Comparison of ENCODE assay signal across 10 mouse cellular contexts in the genomic region with DNA sequence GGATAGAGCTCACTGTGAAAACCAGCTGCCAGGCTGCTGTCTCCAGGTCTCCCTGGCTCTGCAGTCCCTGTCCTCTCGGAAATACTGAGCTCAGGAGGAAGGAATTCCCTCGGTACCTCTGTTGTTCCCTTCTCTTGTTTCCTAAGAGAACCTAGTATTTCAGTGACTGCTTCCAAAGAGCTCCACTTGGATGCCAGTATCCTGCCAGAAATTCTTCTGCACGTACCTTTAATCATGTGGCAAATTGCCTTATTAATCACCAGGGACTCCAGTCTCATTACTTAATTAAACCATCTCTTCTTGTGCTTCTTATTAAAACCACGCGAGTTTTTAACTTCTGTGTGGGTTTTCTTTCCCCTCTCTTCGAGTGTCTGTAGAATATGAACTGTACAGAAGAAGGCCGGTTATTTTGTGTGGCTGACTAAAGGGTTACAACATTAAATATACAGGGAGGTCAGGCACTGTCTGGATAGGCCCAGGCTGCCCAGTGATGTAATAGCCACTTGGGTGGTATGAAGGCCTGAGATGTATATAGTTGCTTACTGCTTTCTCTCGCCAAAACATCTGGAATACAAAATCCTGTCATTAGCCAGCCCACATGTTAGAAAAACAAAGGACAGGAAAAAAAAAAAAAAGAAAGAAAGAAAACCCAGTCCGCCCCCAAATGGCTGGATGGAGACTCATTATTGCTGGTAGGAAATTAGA.
DNase-seq lines count a peak whose midpoint lies in the region; ATAC-seq and TF ChIP-seq lines count a peak whose summit lies in the region.
"Had no signal": no experiment of that assay in that cellular context is flagged by ENCODE, and none has a peak within 500 bp of the region (broad histone marks: within the 10 kb centered on the region; RNA-seq: fewer than 3 reads in every experiment).

No protein-coding gene starts in this region.

- H3K27me3 ChIP-seq in heart, postnatal 0 days (ENCODE audit: control insufficient read depth, insufficient read depth, low read length): no peaks in the 10 kb centered on the region
- no peaks in the 10 kb centered on the region for H3K27me3 ChIP-seq in midbrain, postnatal 0 days (ENCODE audit: insufficient read depth, low read length)
- 0 out of 2 replicates have a peak, but pooled peaks cover 3% of the 10 kb centered on the region for H3K27me3 ChIP-seq in midbrain, embryonic 13.5 days
- no peaks in the 10 kb centered on the region for H3K27me3 ChIP-seq in intestine, embryonic 14.5 days (replicated peaks; ENCODE audit: control insufficient read depth, insufficient read depth, low read length)
- H3K27me3 ChIP-seq in stomach, postnatal 0 days (ENCODE audit: control insufficient read depth, insufficient read depth, low read length): no peaks in the 10 kb centered on the region
- H3K27me3 ChIP-seq in liver, embryonic 11.5 days (replicated peaks; ENCODE audit: control insufficient read depth, insufficient read depth, low read length): no peaks in the 10 kb centered on the region

- 46% methylated on average over 9 of the region's 9 CpGs for WGBS in heart, postnatal 0 days
- 59% methylated on average over 9 of the region's 9 CpGs for WGBS in midbrain, postnatal 0 days
- 63% methylated on average over 9 of the region's 9 CpGs for WGBS in midbrain, embryonic 13.5 days
- 40% methylated on average over 9 of the region's 9 CpGs for WGBS in intestine, embryonic 14.5 days
- WGBS in stomach, postnatal 0 days: 48% methylated on average over 9 of the region's 9 CpGs
- WGBS in liver, embryonic 11.5 days: 69% methylated on average over 9 of the region's 9 CpGs

- H3K4me2 ChIP-seq in heart, postnatal 0 days (ENCODE audit: low read depth, low read length): no peak overlapping the region
- no peak overlapping the region for H3K4me2 ChIP-seq in midbrain, postnatal 0 days (ENCODE audit: low read depth, low read length, poor library complexity, severe bottlenecking)
- no peak overlapping the region for H3K4me2 ChIP-seq in midbrain, embryonic 13.5 days (replicated peaks)
- H3K4me2 ChIP-seq in intestine, embryonic 14.5 days (ENCODE audit: low read length): 0 out of 2 replicates have a peak overlapping the region, but pooled peaks have one; percentile 2
- H3K4me2 ChIP-seq in stomach, postnatal 0 days (replicated peaks; ENCODE audit: low read depth): no peak overlapping the region
- H3K4me2 ChIP-seq in liver, embryonic 11.5 days: no peak overlapping the region

- no peak overlapping the region for H3K4me3 ChIP-seq in heart, postnatal 0 days (ENCODE audit: low read depth, low read length)
- H3K4me3 ChIP-seq in midbrain, postnatal 0 days (ENCODE audit: low read depth, low read length): no peak overlapping the region
- no peak overlapping the region for H3K4me3 ChIP-seq in midbrain, embryonic 13.5 days (replicated peaks)
- H3K4me3 ChIP-seq in intestine, embryonic 14.5 days (ENCODE audit: low read depth, low read length): no peak overlapping the region
- H3K4me3 ChIP-seq in stomach, postnatal 0 days (ENCODE audit: low read depth, low read length): no peak overlapping the region
- no peak overlapping the region for H3K4me3 ChIP-seq in liver, embryonic 11.5 days (ENCODE audit: low read depth, low read length)

- H3K4me1 ChIP-seq in heart, postnatal 0 days (ENCODE audit: control insufficient read depth, insufficient read depth): peaks cover 20% of the 10 kb centered on the region
- no peaks in the 10 kb centered on the region for H3K4me1 ChIP-seq in midbrain, postnatal 0 days (ENCODE audit: insufficient read depth, low read length)
- H3K4me1 ChIP-seq in midbrain, embryonic 13.5 days (replicated peaks): peaks cover 9% of the 10 kb centered on the region
- peaks cover 19% of the 10 kb centered on the region; the same call in 1 of the 2 replicates for H3K4me1 ChIP-seq in intestine, embryonic 14.5 days (replicated peaks; ENCODE audit: control insufficient read depth, insufficient read depth, low read length)
- no peaks in the 10 kb centered on the region; the same call in none of the 2 replicates for H3K4me1 ChIP-seq in stomach, postnatal 0 days (replicated peaks; ENCODE audit: control insufficient read depth, insufficient read depth)
- H3K4me1 ChIP-seq in liver, embryonic 11.5 days (replicated peaks; ENCODE audit: control insufficient read depth, insufficient read depth, low read length): peaks cover 7% of the 10 kb centered on the region; the same call in 1 of the 2 replicates

- H3K9ac ChIP-seq in heart, postnatal 0 days (replicated peaks; ENCODE audit: low read depth, low read length): no peak overlapping the region
- H3K9ac ChIP-seq in midbrain, postnatal 0 days (replicated peaks; ENCODE audit: low read length, poor library complexity, severe bottlenecking): no peak overlapping the region
- H3K9ac ChIP-seq in midbrain, embryonic 13.5 days (replicated peaks): no peak overlapping the region
- no peak overlapping the region for H3K9ac ChIP-seq in intestine, embryonic 14.5 days (ENCODE audit: low read length)
- H3K9ac ChIP-seq in stomach, postnatal 0 days (ENCODE audit: low read length): no peak overlapping the region
- no peak overlapping the region for H3K9ac ChIP-seq in liver, embryonic 11.5 days (ENCODE audit: low read depth, low read length)

- no peak for DNase-seq in heart, postnatal 0 days (ENCODE audit: low spot score)
- no peak for DNase-seq in heart, postnatal 36 days
- peak; percentile 56 for DNase-seq in midbrain, postnatal 0 days (ENCODE audit: low spot score)
- no peak for DNase-seq in intestine, embryonic 14.5 days (ENCODE audit: low spot score)
- no peak for DNase-seq in stomach, postnatal 0 days (ENCODE audit: low spot score)
- DNase-seq in liver, embryonic 11.5 days (ENCODE audit: low spot score): no peak
- DNase-seq in adrenal gland, postnatal 25 days: no peak
- DNase-seq: thymus, postnatal 36 days had no signal

- TF ChIP-seq CTCF in heart, postnatal 0 days (IDR thresholded peaks at IDR 0.05; ENCODE audit: low read depth): no peak
- TF ChIP-seq CTCF in midbrain, postnatal 0 days (IDR thresholded peaks at IDR 0.05): no peak
- no peak for TF ChIP-seq CTCF in stomach, postnatal 0 days (IDR thresholded peaks at IDR 0.05; ENCODE audit: low read depth)

- no peaks in the 10 kb centered on the region for H3K36me3 ChIP-seq in heart, postnatal 0 days (replicated peaks; ENCODE audit: control insufficient read depth, insufficient read depth, low read length)
- H3K36me3 ChIP-seq in midbrain, postnatal 0 days (ENCODE audit: insufficient read depth, low read length): no peaks in the 10 kb centered on the region
- H3K36me3 ChIP-seq in midbrain, embryonic 13.5 days: no peaks in the 10 kb centered on the region
- H3K36me3 ChIP-seq in intestine, embryonic 14.5 days (ENCODE audit: control insufficient read depth, insufficient read depth, low read length): no peaks in the 10 kb centered on the region
- no peaks in the 10 kb centered on the region for H3K36me3 ChIP-seq in stomach, postnatal 0 days (ENCODE audit: control insufficient read depth, insufficient read depth, low read length)
- no peaks in the 10 kb centered on the region for H3K36me3 ChIP-seq in liver, embryonic 11.5 days (ENCODE audit: control insufficient read depth, insufficient read depth, low read length)

- intact Hi-C loops in heart, postnatal 36 days (cut with DNase I): no loop called here

- ATAC-seq in heart, postnatal 0 days (ENCODE audit: insufficient read depth, low read depth): peak; percentile 45; the same call in 1 of the 2 replicates
- ATAC-seq in midbrain, postnatal 0 days (ENCODE audit: low FRiP score): no peak
- ATAC-seq in midbrain, embryonic 13.5 days: no peak
- ATAC-seq in intestine, embryonic 14.5 days (replicated peaks; ENCODE audit: low FRiP score, low TSS enrichment, low read depth): 0 out of 2 replicates have a peak, but pooled peaks have one; percentile 36
- ATAC-seq in stomach, postnatal 0 days (ENCODE audit: low FRiP score, low TSS enrichment): peak; percentile 72; the same call in 1 of the 2 replicates
- ATAC-seq in liver, embryonic 11.5 days (replicated peaks; ENCODE audit: low FRiP score): no peak
- ATAC-seq: activated CD4-positive, CD25-positive, alpha-beta regulatory T cell, adult 4 months had no signal

- no peaks in the 10 kb centered on the region for H3K9me3 ChIP-seq in heart, postnatal 0 days (replicated peaks; ENCODE audit: control insufficient read depth, low read length)
- H3K9me3 ChIP-seq in midbrain, postnatal 0 days (ENCODE audit: low read length): no peaks in the 10 kb centered on the region
- H3K9me3 ChIP-seq in midbrain, embryonic 13.5 days: no peaks in the 10 kb centered on the region
- H3K9me3 ChIP-seq in intestine, embryonic 14.5 days (ENCODE audit: control insufficient read depth, low read length): no peaks in the 10 kb centered on the region
- no peaks in the 10 kb centered on the region for H3K9me3 ChIP-seq in stomach, postnatal 0 days (ENCODE audit: control insufficient read depth, low read length)
- H3K9me3 ChIP-seq in liver, embryonic 11.5 days (ENCODE audit: control insufficient read depth, low read length): no peaks in the 10 kb centered on the region

- peak overlapping the region; percentile 28; the same call in 1 of the 2 replicates for H3K27ac ChIP-seq in heart, postnatal 0 days (ENCODE audit: low read depth)
- H3K27ac ChIP-seq in midbrain, postnatal 0 days (ENCODE audit: low read depth, low read length): no peak overlapping the region
- no peak overlapping the region for H3K27ac ChIP-seq in midbrain, embryonic 13.5 days
- H3K27ac ChIP-seq in intestine, embryonic 14.5 days (ENCODE audit: low read depth): peak overlapping the region; percentile 59; the same call in 1 of the 2 replicates
- H3K27ac ChIP-seq in stomach, postnatal 0 days (replicated peaks): no peak overlapping the region
- H3K27ac ChIP-seq in liver, embryonic 11.5 days (ENCODE audit: low read depth, low read length): no peak overlapping the region

- no peak for TF ChIP-seq EP300 in heart, postnatal 0 days (IDR thresholded peaks at IDR 0.05; ENCODE audit: low read depth)
- TF ChIP-seq EP300 in stomach, postnatal 0 days (optimal IDR thresholded peaks at IDR 0.05): no peak

Comparison
In these comparisons a context has a peak if more than half of its experiments do, and no peak if none do; other contexts are left out.
1. ATAC-seq: peak in heart, postnatal 0 days (single experiment), intestine, embryonic 14.5 days (single experiment) and stomach, postnatal 0 days (single experiment); none in midbrain, postnatal 0 days (single experiment), midbrain, embryonic 13.5 days (single experiment) and liver, embryonic 11.5 days (single experiment).
2. H3K27ac ChIP-seq: peak in heart, postnatal 0 days (single experiment) and intestine, embryonic 14.5 days (single experiment); none in midbrain, postnatal 0 days (single experiment), midbrain, embryonic 13.5 days (single experiment), stomach, postnatal 0 days (single experiment) and liver, embryonic 11.5 days (single experiment).